Mouse (Mus musculus): ENCODE results near the gene C1qtnf2. TPM values are rescaled to one million over a fixed set of nuclear protein-coding genes. Genes with fewer than 3 reads are reported as not detected.

Gene C1qtnf2
- polyA plus RNA-seq, 1 experiment from 2014 or later, result 0.78 TPM

GRCm38 (mm10) chr11:43512661-43513190 is 38.6 kb downstream of the C1qtnf2 start:
- WGBS (ENCODE audit: insufficient replicate concordance), result 47% methylated on average over 2 of the region's 2 CpGs
- no peak overlapping the region for H3K27ac ChIP-seq (replicated peaks)
- no peak overlapping the region for H3K9ac ChIP-seq
- H3K9me3 ChIP-seq (replicated peaks), result no peaks in the 10 kb centered on the region
- no peaks in the 10 kb centered on the region for H3K36me3 ChIP-seq (replicated peaks)
- no peaks in the 10 kb centered on the region for H3K27me3 ChIP-seq
- H3K4me3 ChIP-seq (replicated peaks), result no peak overlapping the region
- no peaks in the 10 kb centered on the region for H3K4me1 ChIP-seq (replicated peaks)
- H3K4me2 ChIP-seq, result no peak overlapping the region
- ATAC-seq (ENCODE audit: insufficient read depth), result no peak

DNA sequence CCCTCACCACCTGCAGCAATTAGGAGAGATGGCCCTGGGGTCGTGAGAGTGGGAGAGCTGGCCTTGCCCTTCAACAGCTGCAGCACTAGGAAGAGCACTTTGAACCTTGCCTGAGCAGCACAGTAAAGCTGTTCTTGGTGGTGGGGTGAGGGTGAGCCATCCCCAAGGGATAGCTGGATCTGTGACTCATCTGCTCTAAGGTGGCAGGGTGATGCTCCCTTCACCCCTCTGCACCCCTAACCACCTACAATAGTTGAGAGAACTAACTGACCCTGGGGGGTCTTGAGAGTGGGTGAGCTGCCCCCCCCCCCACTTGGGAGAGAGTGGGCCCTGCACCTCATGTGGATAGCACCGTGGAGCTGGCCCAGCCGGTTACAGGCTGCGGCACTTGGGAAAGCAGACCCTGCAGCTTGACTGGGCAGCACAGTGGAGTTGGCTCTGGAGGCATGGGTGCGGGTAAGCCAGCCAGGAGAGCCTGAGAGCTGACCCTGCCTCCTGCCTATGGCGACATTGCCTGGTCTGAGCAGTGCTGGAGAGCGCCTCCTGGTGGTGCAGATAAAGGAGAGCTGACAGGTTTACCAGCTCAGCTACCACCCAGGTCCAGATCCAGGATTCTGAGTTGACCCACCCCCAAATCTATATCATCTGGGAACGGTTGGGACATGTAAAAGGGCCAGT is 42.4 kb downstream of the C1qtnf2 start:
- WGBS (ENCODE audit: insufficient replicate concordance), result 29% methylated on average over 8 of the region's 8 CpGs
- no peak overlapping the region for H3K4me3 ChIP-seq (replicated peaks)
- no peak for ATAC-seq (ENCODE audit: insufficient read depth)

GRCm38 (mm10) chr11:43517641-43518040 is 43.6 kb downstream of the C1qtnf2 start:
- Histone ChIP-seq H3K36me3 (replicated peaks) (no peaks in the 10 kb centered on the region), H3K4me1 (replicated peaks) (no peaks in the 10 kb centered on the region), H3K27me3 (no peaks in the 10 kb centered on the region), H3K9me3 (replicated peaks) (no peaks in the 10 kb centered on the region), H3K4me3 (replicated peaks) (no peak overlapping the region), H3K4me2 (no peak overlapping the region), H3K9ac (no peak overlapping the region), H3K27ac (replicated peaks) (no peak overlapping the region)
- no peak for ATAC-seq (ENCODE audit: insufficient read depth)
- WGBS (ENCODE audit: insufficient replicate concordance), result 64% methylated on average over 11 of the region's 11 CpGs

More for the DNA sequence above, 42.4 kb downstream of the C1qtnf2 start:
- Histone ChIP-seq H3K27me3 (no peaks in the 10 kb centered on the region), H3K4me2 (no peak overlapping the region), H3K4me1 (replicated peaks) (no peaks in the 10 kb centered on the region), H3K36me3 (replicated peaks) (no peaks in the 10 kb centered on the region), H3K9me3 (replicated peaks) (no peaks in the 10 kb centered on the region), H3K9ac (no peak overlapping the region), H3K27ac (replicated peaks) (no peak overlapping the region)

DNA sequence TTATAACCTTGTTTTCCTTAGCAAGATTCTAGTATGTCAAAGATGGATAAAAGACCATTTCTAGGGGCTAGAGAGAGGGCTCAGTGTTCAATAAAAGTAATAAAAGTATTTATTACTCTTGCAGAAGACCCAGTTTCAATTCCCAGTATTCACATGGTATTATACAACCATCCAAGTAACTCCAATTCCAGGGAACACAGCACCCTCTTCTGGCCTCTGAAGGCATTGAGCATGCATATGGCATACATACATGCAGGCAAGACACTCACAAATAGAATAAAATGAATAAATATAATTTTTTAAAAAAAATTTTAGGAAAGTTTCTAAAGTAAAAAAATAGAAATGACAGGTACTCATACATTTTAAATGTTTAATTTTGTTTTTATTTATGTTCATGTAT is 44.0 kb downstream of the C1qtnf2 start:
- Histone ChIP-seq H3K9ac (no peak overlapping the region), H3K36me3 (replicated peaks) (no peaks in the 10 kb centered on the region), H3K27ac (replicated peaks) (no peak overlapping the region), H3K4me3 (replicated peaks) (no peak overlapping the region), H3K9me3 (replicated peaks) (no peaks in the 10 kb centered on the region), H3K27me3 (no peaks in the 10 kb centered on the region), H3K4me1 (replicated peaks) (no peaks in the 10 kb centered on the region), H3K4me2 (no peak overlapping the region)
- ATAC-seq (ENCODE audit: insufficient read depth), result no peak

DNA sequence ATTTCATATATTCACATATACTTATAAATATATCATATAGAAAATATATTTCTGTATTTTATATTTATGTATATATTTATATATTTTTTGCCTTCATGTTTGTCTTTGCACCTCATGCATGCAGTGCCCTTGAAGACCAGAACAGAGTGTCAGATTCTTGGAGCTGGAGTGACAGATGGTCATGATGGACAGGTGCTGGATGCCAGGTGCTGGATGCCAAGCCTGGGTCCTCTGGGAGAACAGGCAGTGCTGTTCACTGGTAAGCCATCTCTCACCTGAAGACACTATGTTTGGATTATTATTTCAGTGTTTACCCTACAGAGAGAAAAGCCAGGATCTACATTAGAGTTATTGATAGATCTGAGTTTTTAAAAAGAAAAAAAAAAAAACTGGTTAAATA is 44.7 kb downstream of the C1qtnf2 start:
- Histone ChIP-seq H3K4me2 (no peak overlapping the region), H3K27me3 (no peaks in the 10 kb centered on the region), H3K9me3 (replicated peaks) (no peaks in the 10 kb centered on the region), H3K36me3 (replicated peaks) (no peaks in the 10 kb centered on the region), H3K4me3 (replicated peaks) (no peak overlapping the region), H3K4me1 (replicated peaks) (no peaks in the 10 kb centered on the region), H3K9ac (no peak overlapping the region), H3K27ac (replicated peaks) (no peak overlapping the region)
- ATAC-seq (ENCODE audit: insufficient read depth), result no peak

- no peak for ATAC-seq (ENCODE audit: insufficient read depth)
- Histone ChIP-seq H3K36me3 (replicated peaks) (no peaks in the 10 kb centered on the region), H3K4me2 (no peak overlapping the region)
These were observed 46.4 kb downstream of the C1qtnf2 start for GRCm38 (mm10) chr11:43520521-43520920.

DNA sequence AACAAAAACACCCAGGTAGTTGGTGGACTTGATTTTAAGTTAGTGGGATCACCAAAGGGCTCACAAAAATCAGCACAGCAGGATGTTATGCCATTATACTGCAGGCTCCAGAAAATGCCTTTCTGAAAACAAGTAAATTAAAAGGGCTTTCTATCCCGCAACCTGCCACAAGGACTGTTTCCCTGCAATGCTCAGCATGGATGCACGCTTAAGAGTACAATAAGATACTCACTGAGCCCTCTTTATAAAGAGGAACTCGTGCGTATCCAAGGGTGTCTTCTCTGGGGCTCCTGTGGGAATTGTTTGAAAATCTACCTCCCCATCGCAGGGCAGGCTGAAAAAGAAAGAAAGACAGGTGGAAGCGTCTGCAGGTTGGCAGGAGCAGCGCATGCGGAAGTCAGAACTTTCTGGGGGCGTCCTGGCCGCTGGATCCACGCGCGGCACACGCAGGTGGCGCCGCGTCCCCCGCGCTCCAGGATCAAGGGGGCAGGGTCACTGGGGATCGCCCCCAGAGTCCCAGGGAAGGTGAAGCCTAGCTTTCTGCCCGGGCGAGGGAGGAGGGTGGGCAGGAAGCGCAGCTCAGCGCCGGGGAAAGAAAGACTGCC is 54.1 kb downstream of the C1qtnf2 start:
- H3K9ac ChIP-seq, result peak overlapping the region; percentile 45; the same call in 1 of the 2 replicates
- H3K9me3 ChIP-seq (replicated peaks), result no peaks in the 10 kb centered on the region
- H3K36me3 ChIP-seq (replicated peaks), result no peaks in the 10 kb centered on the region
- peak overlapping the region; percentile 61 for H3K4me3 ChIP-seq (replicated peaks)
- no peak for ATAC-seq (ENCODE audit: insufficient read depth)
- H3K4me1 ChIP-seq (replicated peaks), result no peaks in the 10 kb centered on the region; the same call in 1 of the 2 replicates
- WGBS (ENCODE audit: insufficient replicate concordance), result 3% methylated on average over 25 of the region's 25 CpGs
- no peak overlapping the region for H3K27ac ChIP-seq (replicated peaks)
- peak overlapping the region; percentile 75 for H3K4me2 ChIP-seq
- peaks cover 30% of the 10 kb centered on the region for H3K27me3 ChIP-seq

More at GRCm38 (mm10) chr11:43520521-43520920, 46.4 kb downstream of the C1qtnf2 start:
- Histone ChIP-seq H3K27ac (replicated peaks) (no peak overlapping the region), H3K27me3 (no peaks in the 10 kb centered on the region), H3K9me3 (replicated peaks) (no peaks in the 10 kb centered on the region), H3K4me1 (replicated peaks) (no peaks in the 10 kb centered on the region), H3K4me3 (replicated peaks) (no peak overlapping the region), H3K9ac (no peak overlapping the region)
- WGBS (ENCODE audit: insufficient replicate concordance), result 62% methylated on average over 3 of the region's 3 CpGs

DNA sequence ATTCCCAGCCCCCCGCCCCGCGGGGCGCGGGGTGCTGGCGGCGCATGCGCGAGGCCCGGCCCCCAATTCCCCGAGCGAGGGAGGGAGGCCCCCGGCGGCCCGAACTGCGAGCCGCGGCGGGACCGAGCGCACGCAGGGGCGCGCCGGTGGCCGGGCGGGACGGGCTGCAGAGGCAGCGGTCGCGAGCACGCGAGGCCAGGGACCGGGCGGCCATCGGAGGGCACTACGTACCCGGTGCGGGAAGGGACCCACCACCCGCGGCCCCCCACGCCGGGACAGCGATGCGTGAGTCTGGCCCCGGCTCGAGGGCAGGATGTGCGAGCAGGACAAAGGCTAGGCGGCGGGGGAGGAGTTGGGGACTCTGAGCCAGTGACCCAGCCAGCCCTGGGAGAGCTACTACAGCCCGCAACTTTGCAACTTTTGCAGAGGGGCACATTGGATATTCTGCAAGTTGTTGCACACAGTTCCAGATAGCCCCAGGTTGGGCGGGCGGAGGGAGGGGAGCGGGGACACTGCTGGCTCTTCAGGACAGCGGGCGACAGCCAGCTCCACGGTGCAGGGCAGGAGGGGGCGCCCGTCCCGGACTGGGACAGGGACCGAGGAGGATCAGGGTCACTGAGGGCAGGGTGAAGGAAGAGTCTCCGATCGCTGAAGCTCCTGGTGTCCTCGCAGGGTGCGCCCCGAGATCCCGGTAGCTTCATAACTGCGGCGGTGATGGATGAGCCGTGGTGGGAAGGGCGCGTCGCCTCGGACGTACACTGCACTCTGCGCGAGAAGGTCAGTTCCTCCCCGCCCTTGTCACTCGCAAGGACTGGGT is 54.8 kb downstream of the C1qtnf2 start, which contains the start of gene Ccnjl:
Ccnjl (plus strand) TSS at position 102 of the 817 bp plus-strand sequence.
- no peaks in the 10 kb centered on the region for H3K9me3 ChIP-seq (replicated peaks)
- H3K4me3 ChIP-seq (replicated peaks), result peak within 1 kb of the TSS; percentile 61
- WGBS (ENCODE audit: insufficient replicate concordance), result under 1% methylated on average over 75 of the region's 79 CpGs
- no peaks in the 10 kb centered on the region; the same call in 1 of the 2 replicates for H3K4me1 ChIP-seq (replicated peaks)
- H3K27me3 ChIP-seq, result peaks cover 30% of the 10 kb centered on the region
- H3K36me3 ChIP-seq (replicated peaks), result no peaks in the 10 kb centered on the region
- peak within 1 kb of the TSS; percentile 45; the same call in 1 of the 2 replicates for H3K9ac ChIP-seq
- peak; percentile 77 for ATAC-seq (ENCODE audit: insufficient read depth)
- peak within 1 kb of the TSS; percentile 75 for H3K4me2 ChIP-seq
- H3K27ac ChIP-seq (replicated peaks), result 0 out of 2 replicates have a peak within 1 kb of the TSS, but pooled peaks have one; percentile 41

GRCm38 (mm10) chr11:43530043-43530442 is 56.0 kb downstream of the C1qtnf2 start:
- Histone ChIP-seq H3K27me3 (peaks cover 30% of the 10 kb centered on the region), H3K4me2 (no peak overlapping the region)

DNA sequence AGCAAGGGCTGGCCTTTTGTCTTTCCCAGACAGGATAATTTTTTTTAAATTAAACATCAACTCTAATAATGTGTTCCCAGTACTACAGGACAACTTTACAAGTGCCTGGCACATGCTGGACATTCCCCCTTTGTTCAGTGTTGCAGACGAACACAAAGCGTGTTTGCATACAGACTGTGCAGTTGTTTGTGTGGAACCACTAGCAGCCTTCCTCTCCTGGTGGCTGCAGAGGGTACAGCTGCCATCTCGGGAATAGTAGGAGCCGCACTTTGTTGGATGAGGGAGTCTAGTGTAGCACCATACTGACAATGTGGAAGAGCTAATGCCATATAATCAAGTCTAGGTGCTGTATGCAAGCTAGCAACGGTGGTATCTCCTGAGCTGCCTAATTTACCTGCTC is 57.5 kb downstream of the C1qtnf2 start:
- Histone ChIP-seq H3K4me1 (replicated peaks) (no peaks in the 10 kb centered on the region; the same call in 1 of the 2 replicates), H3K27me3 (peaks cover 30% of the 10 kb centered on the region), H3K4me2 (no peak overlapping the region), H3K9me3 (replicated peaks) (no peaks in the 10 kb centered on the region), H3K27ac (replicated peaks) (no peak overlapping the region), H3K4me3 (replicated peaks) (no peak overlapping the region), H3K9ac (no peak overlapping the region), H3K36me3 (replicated peaks) (no peaks in the 10 kb centered on the region)
- no peak for ATAC-seq (ENCODE audit: insufficient read depth)
- 58% methylated on average over 5 of the region's 5 CpGs for WGBS (ENCODE audit: insufficient replicate concordance)

More at GRCm38 (mm10) chr11:43530043-43530442, 56.0 kb downstream of the C1qtnf2 start:
- Histone ChIP-seq H3K36me3 (replicated peaks) (no peaks in the 10 kb centered on the region), H3K9ac (no peak overlapping the region), H3K4me1 (replicated peaks) (no peaks in the 10 kb centered on the region; the same call in 1 of the 2 replicates), H3K27ac (replicated peaks) (no peak overlapping the region), H3K4me3 (replicated peaks) (no peak overlapping the region), H3K9me3 (replicated peaks) (no peaks in the 10 kb centered on the region)
- no peak for ATAC-seq (ENCODE audit: insufficient read depth)
- WGBS (ENCODE audit: insufficient replicate concordance), result 57% methylated on average over 3 of the region's 3 CpGs

- no peak overlapping the region for H3K9ac ChIP-seq
- no peaks in the 10 kb centered on the region for H3K9me3 ChIP-seq (replicated peaks)
- no peak for ATAC-seq (ENCODE audit: insufficient read depth)
- no peaks in the 10 kb centered on the region for H3K27me3 ChIP-seq
- H3K4me2 ChIP-seq, result no peak overlapping the region
- WGBS (ENCODE audit: insufficient replicate concordance), result 58% methylated on average over 6 of the region's 6 CpGs
- H3K27ac ChIP-seq (replicated peaks), result no peak overlapping the region
- no peaks in the 10 kb centered on the region for H3K4me1 ChIP-seq (replicated peaks)
- H3K4me3 ChIP-seq (replicated peaks), result no peak overlapping the region
- no peaks in the 10 kb centered on the region for H3K36me3 ChIP-seq (replicated peaks)
These were observed 63.0 kb downstream of the C1qtnf2 start for GRCm38 (mm10) chr11:43537074-43537473.

Measured in liver, embryonic 15.5 days (tissue).